ENCODE assay signal across 12 mouse cellular contexts in genomic region chr8:13740817-13741613, GRCm38 (mm10). TPM values are rescaled to one million over a fixed set of nuclear protein-coding genes. Genes with fewer than 3 reads are reported as not detected.
DNase-seq lines count a peak whose midpoint lies in the region; ATAC-seq and TF ChIP-seq lines count a peak whose summit lies in the region.
"Had no signal": no experiment of that assay in that cellular context is flagged by ENCODE, and none has a peak within 500 bp of the region (broad histone marks: within the 10 kb centered on the region; RNA-seq: fewer than 3 reads in every experiment).

No protein-coding gene starts in this region.

- H3K9ac ChIP-seq in lung, embryonic 14.5 days: no peak overlapping the region
- H3K9ac ChIP-seq in heart, postnatal 0 days (replicated peaks; ENCODE audit: low read depth, low read length): no peak overlapping the region

- DNase-seq in heart, embryonic 10.5 days (ENCODE audit: low spot score): no peak
- DNase-seq in heart, postnatal 10 days: no peak
- DNase-seq in lung, embryonic 14.5 days: no peak
- DNase-seq in lung, adult 2 months: no peak
- DNase-seq in heart, postnatal 0 days (ENCODE audit: low spot score): no peak
- DNase-seq in spleen, postnatal 36 days (ENCODE audit: low spot score in 2 of 2): peak; percentile 31 to 69
- DNase-seq in adrenal gland, adult 8-10 months: no peak

- WGBS in heart, embryonic 10.5 days: 65% methylated on average over 7 of the region's 7 CpGs
- WGBS in lung, embryonic 14.5 days: 61% methylated on average over 7 of the region's 7 CpGs
- 59% methylated on average over 7 of the region's 7 CpGs for WGBS in lung, adult 2 months
- 63% methylated on average over 7 of the region's 7 CpGs for WGBS in heart, postnatal 0 days

- ATAC-seq in lung, embryonic 14.5 days (ENCODE audit: insufficient read depth): no peak
- ATAC-seq in heart, postnatal 0 days (ENCODE audit: insufficient read depth, low read depth): no peak
- no peak for ATAC-seq in monocyte, adult 5-6 weeks (replicated peaks; ENCODE audit: insufficient number of reproducible peaks, low FRiP score, low TSS enrichment, poor library complexity, severe bottlenecking)
- ATAC-seq: inflammation-experienced regulatory T-cells, adult 6 months; Patski had no signal

- no peak for TF ChIP-seq CTCF in lung, embryonic 14.5 days (IDR thresholded peaks at IDR 0.05; ENCODE audit: low read depth)
- no peak for TF ChIP-seq CTCF in lung, adult 2 months (IDR thresholded peaks at IDR 0.05; ENCODE audit: insufficient read depth, low read length)
- TF ChIP-seq CTCF in heart, postnatal 0 days (IDR thresholded peaks at IDR 0.05; ENCODE audit: low read depth): no peak

- intact Hi-C loops in heart, postnatal 10 days (cut with DNase I): no loop called here

- H3K36me3 ChIP-seq in heart, embryonic 10.5 days: no peaks in the 10 kb centered on the region
- H3K36me3 ChIP-seq in lung, embryonic 14.5 days (ENCODE audit: insufficient read depth): no peaks in the 10 kb centered on the region
- no peaks in the 10 kb centered on the region for H3K36me3 ChIP-seq in heart, postnatal 0 days (replicated peaks; ENCODE audit: control insufficient read depth, insufficient read depth, low read length)

- H3K4me1 ChIP-seq in heart, embryonic 10.5 days: no peaks in the 10 kb centered on the region
- H3K4me1 ChIP-seq in lung, embryonic 14.5 days (ENCODE audit: insufficient read depth): 0 out of 2 replicates have a peak, but pooled peaks cover 5% of the 10 kb centered on the region
- H3K4me1 ChIP-seq in lung, adult 2 months (ENCODE audit: control insufficient read depth, insufficient read depth, low read length): no peaks in the 10 kb centered on the region
- H3K4me1 ChIP-seq in heart, postnatal 0 days (ENCODE audit: control insufficient read depth, insufficient read depth): peaks cover 3% of the 10 kb centered on the region; the same call in 1 of the 2 replicates

- H3K27me3 ChIP-seq in heart, embryonic 10.5 days (ENCODE audit: insufficient read depth, poor library complexity, severe bottlenecking): no peaks in the 10 kb centered on the region
- no peaks in the 10 kb centered on the region for H3K27me3 ChIP-seq in lung, embryonic 14.5 days (ENCODE audit: insufficient read depth, low read length)
- no peaks in the 10 kb centered on the region for H3K27me3 ChIP-seq in heart, postnatal 0 days (ENCODE audit: control insufficient read depth, insufficient read depth, low read length)

- peak overlapping the region; percentile 34 for H3K4me2 ChIP-seq in lung, embryonic 14.5 days
- no peak overlapping the region for H3K4me2 ChIP-seq in heart, postnatal 0 days (ENCODE audit: low read depth, low read length)
- H3K4me2 ChIP-seq: midbrain, embryonic 11.5 days had no signal

- no peaks in the 10 kb centered on the region for H3K9me3 ChIP-seq in heart, embryonic 10.5 days
- H3K9me3 ChIP-seq in lung, embryonic 14.5 days (ENCODE audit: low read depth, low read length): no peaks in the 10 kb centered on the region
- no peaks in the 10 kb centered on the region for H3K9me3 ChIP-seq in heart, postnatal 0 days (replicated peaks; ENCODE audit: control insufficient read depth, low read length)

- TF ChIP-seq POLR2A in lung, adult 2 months (IDR thresholded peaks at IDR 0.05; ENCODE audit: borderline replicate concordance, extremely low read depth, low read depth, low read length): no peak

- H3K4me3 ChIP-seq in heart, embryonic 10.5 days: no peak overlapping the region
- H3K4me3 ChIP-seq in lung, embryonic 14.5 days (ENCODE audit: low read depth, low read length): no peak overlapping the region
- H3K4me3 ChIP-seq in lung, adult 2 months (replicated peaks; ENCODE audit: extremely low read depth, low read depth, low read length): no peak overlapping the region
- H3K4me3 ChIP-seq in heart, postnatal 0 days (ENCODE audit: low read depth, low read length): no peak overlapping the region

- no peak for TF ChIP-seq EP300 in heart, postnatal 0 days (IDR thresholded peaks at IDR 0.05; ENCODE audit: low read depth)

- peak overlapping the region; percentile 63; the same call in 1 of the 2 replicates for H3K27ac ChIP-seq in heart, embryonic 10.5 days
- peak overlapping the region; percentile 86 for H3K27ac ChIP-seq in lung, embryonic 14.5 days (ENCODE audit: low read depth)
- peak overlapping the region; percentile 85 for H3K27ac ChIP-seq in heart, postnatal 0 days (ENCODE audit: low read depth)

RNA-seq across cellular contexts. Expression of gene Cdc16, which starts 16.5 kb away (rescaled TPM):
- 160 and 186 TPM in 2 replicates for polyA plus RNA-seq in heart, embryonic 10.5 days (2016; fragmentation: Nextera tagmentation; extraction: Ambion mirVana)
- total RNA-seq in heart, postnatal 10 days (2021): 10 to 100 TPM; 40.6 to 43.1 TPM
- polyA plus RNA-seq in lung, embryonic 14.5 days (2014; fragmentation: Nextera tagmentation; extraction: Ambion mirVana): 260 and 265 TPM in 2 replicates
- 31.2 TPM in 2 replicates for polyA plus RNA-seq in lung, adult 2 months (2012; rRNA removed)
- total RNA-seq in heart, postnatal 0 days (2014; rRNA removed; ENCODE audit: low replicate concordance): 80.9 and 89.3 TPM in 2 replicates
- 52.0 and 53.1 TPM in 2 replicates for polyA plus RNA-seq in heart, postnatal 0 days (2015; fragmentation: Nextera tagmentation; extraction: Ambion mirVana)
- total RNA-seq in monocyte, adult 5-6 weeks (2017): 26.3 to 45.9 TPM (median 30.8 TPM) in 3 replicates
- total RNA-seq in adrenal gland, adult 8-10 months (2022): 10 to 100 TPM; 57.9 to 64.6 (median 61.9) TPM

RNA-seq across cellular contexts. Expression of gene Cfap97d2, which starts 35.3 kb away (rescaled TPM):
- polyA plus RNA-seq in heart, embryonic 10.5 days (2016; fragmentation: Nextera tagmentation; extraction: Ambion mirVana): not detected in 2 replicates
- total RNA-seq in heart, postnatal 10 days (2021): not detected
- 0.37 TPM in 1 of 2 replicates, not detected in the other for polyA plus RNA-seq in lung, embryonic 14.5 days (2014; fragmentation: Nextera tagmentation; extraction: Ambion mirVana)
- polyA plus RNA-seq in lung, adult 2 months (2012; rRNA removed): 1.7 and 2.5 TPM in 2 replicates
- not detected in 2 replicates for total RNA-seq in heart, postnatal 0 days (2014; rRNA removed; ENCODE audit: low replicate concordance)
- 0.10 TPM in 1 of 2 replicates, not detected in the other for polyA plus RNA-seq in heart, postnatal 0 days (2015; fragmentation: Nextera tagmentation; extraction: Ambion mirVana)
- 2.5 TPM in 1 of 3 replicates, not detected in the others for total RNA-seq in monocyte, adult 5-6 weeks (2017)
- total RNA-seq in adrenal gland, adult 8-10 months (2022): under 1 TPM in 3 of 4 experiments, not detected in 1; 0.37 to 0.67 (median 0.45) TPM
- polyA plus RNA-seq: C2C12; inflammation-experienced regulatory T-cells, adult 6 months; Patski had no signal

RNA-seq across cellular contexts. Expression of gene Upf3a, which starts 44.4 kb away (rescaled TPM):
- polyA plus RNA-seq in heart, embryonic 10.5 days (2016; fragmentation: Nextera tagmentation; extraction: Ambion mirVana): 25.7 and 34.1 TPM in 2 replicates
- 10 to 100 TPM; 14.0 to 15.0 TPM for total RNA-seq in heart, postnatal 10 days (2021)
- polyA plus RNA-seq in lung, embryonic 14.5 days (2014; fragmentation: Nextera tagmentation; extraction: Ambion mirVana): 50.4 and 51.7 TPM in 2 replicates
- polyA plus RNA-seq in lung, adult 2 months (2012; rRNA removed): 8.5 and 9.9 TPM in 2 replicates
- 5.8 and 6.4 TPM in 2 replicates for total RNA-seq in heart, postnatal 0 days (2014; rRNA removed; ENCODE audit: low replicate concordance)
- 19.6 and 19.7 TPM in 2 replicates for polyA plus RNA-seq in heart, postnatal 0 days (2015; fragmentation: Nextera tagmentation; extraction: Ambion mirVana)
- 32.4 to 33.7 TPM (median 32.9 TPM) in 3 replicates for total RNA-seq in monocyte, adult 5-6 weeks (2017)
- 10 to 100 TPM; 24.9 to 36.0 (median 32.3) TPM for total RNA-seq in adrenal gland, adult 8-10 months (2022)

Comparison
In these comparisons a context has a peak if more than half of its experiments do, and no peak if none do; other contexts are left out.
1. DNase-seq: peak in spleen, postnatal 36 days (2 of 2); none in heart, embryonic 10.5 days (single experiment), heart, postnatal 10 days (0 of 2), lung, embryonic 14.5 days (single experiment), lung, adult 2 months (single experiment), heart, postnatal 0 days (single experiment) and adrenal gland, adult 8-10 months (single experiment).
2. Peak in every context shown above with its lines, with median percentiles within 50 percentile points of each other: H3K27ac ChIP-seq.